Mouse (Mus musculus) intestine, embryonic 14.5 days (tissue): ENCODE data around the gene Bola1. TPM values are rescaled to one million over a fixed set of nuclear protein-coding genes. Genes with fewer than 3 reads are reported as not detected.

Source experiments
- ATAC-seq: fragments of 200-750 bp; cut with Nextera tagmentation; replicated peaks from 2 replicates; pipeline ENCODE4 v1.8.0; 2017; ENCODE audit warnings: low read depth, moderate number of reproducible peaks, moderate TSS enrichment, moderate library complexity; ENCODE audit not compliant: low FRiP score, low TSS enrichment
- DNase-seq: peaks from one replicate; pipeline ENCODE4 v3.0.0-alpha.2; 2018; ENCODE audit warnings: low spot score
- H3K27ac ChIP-seq: fragments of 300-500 bp; sonication (generic); 2 replicates; pipeline ENCODE4 v1.5.1; 2014; ENCODE audit warnings: low read depth, mild to moderate bottlenecking, control low read depth
- H3K27me3 ChIP-seq: fragments of 300-500 bp; sonication (generic); replicated peaks from 2 replicates; pipeline ENCODE4 v1.6.1; 2014; ENCODE audit warnings: low read length, control low read depth; ENCODE audit not compliant: control insufficient read depth, insufficient read depth
- H3K36me3 ChIP-seq: fragments of 300-500 bp; sonication (generic); 2 replicates; pipeline ENCODE4 v1.6.1; 2014; ENCODE audit warnings: low read length, control low read depth; ENCODE audit not compliant: control insufficient read depth, insufficient read depth
- H3K4me1 ChIP-seq: fragments of 300-500 bp; sonication (generic); replicated peaks from 2 replicates; pipeline ENCODE4 v1.6.1; 2014; ENCODE audit warnings: low read length, control low read depth, mixed read lengths; ENCODE audit not compliant: control insufficient read depth, insufficient read depth
- H3K4me2 ChIP-seq: fragments of 300-500 bp; sonication (generic); 2 replicates; pipeline ENCODE4 v1.6.1; 2014; ENCODE audit warnings: low read length
- H3K4me3 ChIP-seq: fragments of 300-500 bp; sonication (generic); 2 replicates; pipeline ENCODE4 v1.5.1; 2014; ENCODE audit warnings: low read depth, low read length, control low read depth, mixed read lengths
- H3K9ac ChIP-seq: fragments of 300-500 bp; sonication (generic); 2 replicates; pipeline ENCODE4 v1.6.1; 2014; ENCODE audit warnings: mild to moderate bottlenecking, low read length
- H3K9me3 ChIP-seq: fragments of 300-500 bp; sonication (generic); 2 replicates; pipeline ENCODE4 v1.6.1; 2016; ENCODE audit warnings: low read length, control low read depth; ENCODE audit not compliant: control insufficient read depth
- WGBS: fragments of 180-500 bp; shearing (Covaris S2); extraction: QIAGEN DNeasy Blood & Tissue Kit; methylation state at CpG from one replicate; pipeline ENCODE4 v1.1.7; 2014; 5-methylcytosine and 5-hydroxymethylcytosine counted together
- polyA plus RNA-seq: library from polyadenylated mRNA; unstranded; fragments of >200 nt; fragmentation: Nextera tagmentation; extraction: Ambion mirVana; gene quantifications from 2 replicates; pipeline ENCODE4 v1.2.1, GENCODE M21; 2014

Gene Bola1
- polyA plus RNA-seq, 1 experiment from 2014 or later: 79.5 TPM

GRCm38 (mm10) chr3:96235836-96236235, 16.3 kb upstream of the Bola1 start:
- no peak overlapping the region for H3K4me3 ChIP-seq
- H3K27ac ChIP-seq: no peak overlapping the region
- H3K4me1 ChIP-seq: peaks cover 10% of the 10 kb centered on the region
- H3K9me3 ChIP-seq: no peaks in the 10 kb centered on the region
- H3K27me3 ChIP-seq: no peaks in the 10 kb centered on the region
- H3K9ac ChIP-seq: no peak overlapping the region
- H3K36me3 ChIP-seq: no peaks in the 10 kb centered on the region
- no peak overlapping the region for H3K4me2 ChIP-seq
- WGBS: 49% methylated on average over 3 of the region's 3 CpGs
- ATAC-seq: no peak
- no peak for DNase-seq

- no peak for ATAC-seq
- 81% methylated on average over 2 of the region's 2 CpGs for WGBS
- no peak for DNase-seq
- no peaks in the 10 kb centered on the region for H3K36me3 ChIP-seq
- no peak overlapping the region for H3K4me3 ChIP-seq
- H3K4me2 ChIP-seq: no peak overlapping the region
- no peak overlapping the region for H3K9ac ChIP-seq
- H3K27ac ChIP-seq: no peak overlapping the region
- no peaks in the 10 kb centered on the region for H3K9me3 ChIP-seq
- peaks cover 7% of the 10 kb centered on the region; the same call in 1 of the 2 replicates for H3K4me1 ChIP-seq
- H3K27me3 ChIP-seq: no peaks in the 10 kb centered on the region
Measured at GRCm38 (mm10) chr3:96234914-96235313, 15.4 kb upstream of the Bola1 start.

- DNase-seq (no peak), ATAC-seq (no peak)
- H3K4me3 ChIP-seq: no peak overlapping the region
- H3K27me3 ChIP-seq: no peaks in the 10 kb centered on the region
- no peaks in the 10 kb centered on the region for H3K36me3 ChIP-seq
- no peaks in the 10 kb centered on the region for H3K4me1 ChIP-seq
- WGBS: 60% methylated on average over 2 of the region's 2 CpGs
- no peak overlapping the region for H3K27ac ChIP-seq
- no peak overlapping the region for H3K9ac ChIP-seq
- H3K4me2 ChIP-seq: no peak overlapping the region
- H3K9me3 ChIP-seq: no peaks in the 10 kb centered on the region
Measured at GRCm38 (mm10) chr3:96231758-96232120, 12.2 kb upstream of the Bola1 start.

- no peak overlapping the region for H3K27ac ChIP-seq
- no peak overlapping the region for H3K9ac ChIP-seq
- H3K36me3 ChIP-seq: no peaks in the 10 kb centered on the region
- H3K4me1 ChIP-seq: no peaks in the 10 kb centered on the region
- DNase-seq (no peak), ATAC-seq (no peak)
- no peak overlapping the region for H3K4me3 ChIP-seq
- no peaks in the 10 kb centered on the region for H3K9me3 ChIP-seq
- WGBS: 71% methylated on average over 4 of the region's 4 CpGs
- H3K27me3 ChIP-seq: no peaks in the 10 kb centered on the region
- H3K4me2 ChIP-seq: no peak overlapping the region
Measured at GRCm38 (mm10) chr3:96230910-96231757, 11.6 kb upstream of the Bola1 start.

- no peak for ATAC-seq
Measured at GRCm38 (mm10) chr3:96230404-96230803, 10.9 kb upstream of the Bola1 start.

GRCm38 (mm10) chr3:96228828-96229227, 9.3 kb upstream of the Bola1 start:
- Histone ChIP-seq H3K9me3 (no peaks in the 10 kb centered on the region), H3K27me3 (no peaks in the 10 kb centered on the region), H3K36me3 (no peaks in the 10 kb centered on the region), H3K4me1 (no peaks in the 10 kb centered on the region), H3K9ac (no peak overlapping the region), H3K4me2 (no peak overlapping the region), H3K27ac (no peak overlapping the region), H3K4me3 (no peak overlapping the region)
- ATAC-seq (no peak), DNase-seq (no peak)
- WGBS: 64% methylated on average over 2 of the region's 2 CpGs

More at GRCm38 (mm10) chr3:96230404-96230803, 10.9 kb upstream of the Bola1 start:
- DNase-seq: no peak
- Histone ChIP-seq H3K9me3 (no peaks in the 10 kb centered on the region), H3K4me3 (no peak overlapping the region), H3K4me2 (no peak overlapping the region), H3K27ac (no peak overlapping the region), H3K36me3 (no peaks in the 10 kb centered on the region), H3K4me1 (no peaks in the 10 kb centered on the region), H3K9ac (no peak overlapping the region), H3K27me3 (no peaks in the 10 kb centered on the region)
- 87% methylated on average over 2 of the region's 2 CpGs for WGBS

GRCm38 (mm10) chr3:96226695-96227648, 7.5 kb upstream of the Bola1 start:
- Histone ChIP-seq H3K27me3 (no peaks in the 10 kb centered on the region), H3K9me3 (no peaks in the 10 kb centered on the region), H3K4me2 (no peak overlapping the region), H3K36me3 (no peaks in the 10 kb centered on the region), H3K27ac (no peak overlapping the region), H3K9ac (no peak overlapping the region), H3K4me3 (no peak overlapping the region), H3K4me1 (0 out of 2 replicates have a peak, but pooled peaks cover 7% of the 10 kb centered on the region)
- DNase-seq: no peak
- 53% methylated on average over 8 of the region's 8 CpGs for WGBS
- no peak for ATAC-seq

- no peak for ATAC-seq
- no peak overlapping the region for H3K4me2 ChIP-seq
- H3K27ac ChIP-seq: no peak overlapping the region
- H3K9me3 ChIP-seq: no peaks in the 10 kb centered on the region
- H3K36me3 ChIP-seq: no peaks in the 10 kb centered on the region
- no peaks in the 10 kb centered on the region for H3K27me3 ChIP-seq
- no peak overlapping the region for H3K9ac ChIP-seq
- no peak for DNase-seq
- H3K4me3 ChIP-seq: no peak overlapping the region
- 47% methylated on average over 2 of the region's 2 CpGs for WGBS
- H3K4me1 ChIP-seq: 0 out of 2 replicates have a peak, but pooled peaks cover 12% of the 10 kb centered on the region
Measured at GRCm38 (mm10) chr3:96225421-96225820, 5.9 kb upstream of the Bola1 start.
